Mouse (Mus musculus) MEL (cell line): ENCODE results near the gene AU022751. TPM values are rescaled to one million over a fixed set of nuclear protein-coding genes. Genes with fewer than 3 reads are reported as not detected.

ENCODE experiments used
- DNase-seq: peaks from one replicate; pipeline ENCODE4 v3.0.0; 2011; ENCODE audit warnings: low read depth, low spot score
- H3K27ac ChIP-seq: 2 replicates; pipeline ENCODE4 v1.5.1; 2012; ENCODE audit warnings: low read depth, mild to moderate bottlenecking, control low read depth, low read length, moderate library complexity; ENCODE audit not compliant: control insufficient read depth
- H3K27me3 ChIP-seq, 2 experiments: fragments of 150-350 bp in 1 of 2; sonication (generic) in 1 of 2; 2 replicates each; pipeline ENCODE4 v1.6.1; 2012; ENCODE audit warnings: low read length in 2 of 2, mild to moderate bottlenecking in 2 of 2, improper control_type of control experiment in 1 of 2, moderate library complexity in 1 of 2; ENCODE audit not compliant: insufficient read depth in 2 of 2, control insufficient read depth in 1 of 2
- H3K36me3 ChIP-seq, 2 experiments: 2 replicates each; pipeline ENCODE4 v1.6.1; 2012 to 2014; ENCODE audit warnings: low read length in 2 of 2, improper control_type of control experiment in 1 of 2, inconsistent platforms in 1 of 2, mild to moderate bottlenecking in 1 of 2; ENCODE audit not compliant: insufficient read depth in 2 of 2, control insufficient read depth in 1 of 2
- H3K4me1 ChIP-seq, 2 experiments: fragments of 150-350 bp in 1 of 2; sonication (generic) in 1 of 2; 2 replicates each; pipeline ENCODE4 v1.6.1; 2012; ENCODE audit warnings: low read length in 2 of 2, improper control_type of control experiment in 1 of 2, mild to moderate bottlenecking in 1 of 2; ENCODE audit not compliant: insufficient read depth in 2 of 2, control insufficient read depth in 1 of 2
- H3K4me3 ChIP-seq, 2 experiments: fragments of 150-350 bp in 1 of 2; sonication (generic) in 1 of 2; 2 replicates each; pipeline ENCODE4 v1.5.1; 2012; ENCODE audit warnings: low read depth in 2 of 2, low read length in 2 of 2, mild to moderate bottlenecking in 2 of 2, moderate library complexity in 2 of 2, control low read depth in 1 of 2, improper control_type of control experiment in 1 of 2; ENCODE audit not compliant: control insufficient read depth in 1 of 2, insufficient read depth in 1 of 2
- H3K79me2 ChIP-seq: 2 replicates; pipeline ENCODE4 v1.6.1; 2012; ENCODE audit warnings: mild to moderate bottlenecking, low read length, moderate library complexity; ENCODE audit not compliant: control insufficient read depth, poor library complexity, insufficient read depth
- H3K9ac ChIP-seq: 2 replicates; pipeline ENCODE4 v1.6.1; 2012; ENCODE audit warnings: low read depth, mild to moderate bottlenecking, control low read depth, low read length, moderate library complexity; ENCODE audit not compliant: control insufficient read depth, poor library complexity, severe bottlenecking
- H3K9me3 ChIP-seq: fragments of 150-350 bp; sonication (generic); replicated peaks from 2 replicates; pipeline ENCODE4 v1.6.1; 2012; ENCODE audit warnings: mild to moderate bottlenecking, low read length, improper control_type of control experiment, moderate library complexity; ENCODE audit not compliant: insufficient read depth
- CHD2 ChIP-seq: IDR thresholded peaks from 2 replicates; pipeline ENCODE4 v1.6.1; 2011; ENCODE audit warnings: low read length, improper control_type of control experiment
- CTCF ChIP-seq, 3 experiments: IDR thresholded peaks in 2 of 3; conservative IDR thresholded peaks in 1 of 3; 2 replicates each; pipeline ENCODE4 v1.5.1; 2011 to 2012; ENCODE audit warnings: low read length in 3 of 3, low read depth in 2 of 3, mild to moderate bottlenecking in 2 of 3, improper control_type of control experiment in 1 of 3, inconsistent platforms in 1 of 3, mixed read lengths in 1 of 3, moderate library complexity in 1 of 3; ENCODE audit not compliant: control insufficient read depth in 1 of 3, insufficient read depth in 1 of 3, poor library complexity in 1 of 3, severe bottlenecking in 1 of 3
- E2F4 ChIP-seq: IDR thresholded peaks from 2 replicates; pipeline ENCODE4 v1.6.1; 2011; ENCODE audit warnings: low read depth, low read length, improper control_type of control experiment, borderline replicate concordance
- ELF1 ChIP-seq: IDR thresholded peaks from 2 replicates; pipeline ENCODE4 v1.6.1; 2014; ENCODE audit warnings: low read depth, mild to moderate bottlenecking, inconsistent platforms, low read length, improper control_type of control experiment, moderate library complexity
- GATA1 ChIP-seq: IDR thresholded peaks from 2 replicates; pipeline ENCODE4 v1.6.1; 2011; ENCODE audit warnings: low read depth, low read length, improper control_type of control experiment
- HCFC1 ChIP-seq: IDR thresholded peaks from 2 replicates; pipeline ENCODE4 v1.6.1; 2012; ENCODE audit warnings: low read depth, mild to moderate bottlenecking, inconsistent platforms, low read length, improper control_type of control experiment, moderate library complexity
- JUND ChIP-seq: IDR thresholded peaks from 2 replicates; pipeline ENCODE4 v1.6.1; 2011; ENCODE audit warnings: low read depth, mild to moderate bottlenecking, improper control_type of control experiment, low read length
- MAFK ChIP-seq: IDR thresholded peaks from 2 replicates; pipeline ENCODE4 v1.6.1; 2011; ENCODE audit warnings: low read depth, mild to moderate bottlenecking, low read length, improper control_type of control experiment, borderline replicate concordance
- MAX ChIP-seq: IDR thresholded peaks from 2 replicates; pipeline ENCODE4 v1.6.1; 2011; ENCODE audit warnings: low read length, improper control_type of control experiment
- MAZ ChIP-seq: IDR thresholded peaks from 2 replicates; pipeline ENCODE4 v1.6.1; 2012; ENCODE audit warnings: low read depth, mild to moderate bottlenecking, inconsistent platforms, low read length, improper control_type of control experiment
- MEF2A ChIP-seq: IDR thresholded peaks from 2 replicates; pipeline ENCODE4 v1.6.1; 2014; ENCODE audit warnings: low read depth, mild to moderate bottlenecking, inconsistent platforms, low read length, improper control_type of control experiment; ENCODE audit not compliant: poor library complexity, insufficient replicate concordance, severe bottlenecking; ENCODE audit errors: extremely low read depth
- MXI1 ChIP-seq: IDR thresholded peaks from 2 replicates; pipeline ENCODE4 v1.6.1; 2011; ENCODE audit warnings: mild to moderate bottlenecking, low read depth, low read length, improper control_type of control experiment
- MYB ChIP-seq: IDR thresholded peaks from 2 replicates; pipeline ENCODE4 v1.6.1; 2011; ENCODE audit warnings: mild to moderate bottlenecking, low read depth, low read length, improper control_type of control experiment
- NRF1 ChIP-seq: IDR thresholded peaks from 2 replicates; pipeline ENCODE4 v1.6.1; 2014; ENCODE audit warnings: low read depth, mild to moderate bottlenecking, inconsistent platforms, low read length, improper control_type of control experiment, moderate library complexity; ENCODE audit not compliant: poor library complexity, insufficient read depth, severe bottlenecking
- POLR2A ChIP-seq, 2 experiments: IDR thresholded peaks; 2 replicates each; pipeline ENCODE4 v1.6.1; 2011 to 2012; ENCODE audit warnings: low read length in 2 of 2, mild to moderate bottlenecking in 2 of 2, control low read depth in 1 of 2, improper control_type of control experiment in 1 of 2, low read depth in 1 of 2, moderate library complexity in 1 of 2; ENCODE audit not compliant: control insufficient read depth in 1 of 2, insufficient read depth in 1 of 2, poor library complexity in 1 of 2
- POLR2AphosphoS5 ChIP-seq: IDR thresholded peaks from 2 replicates; pipeline ENCODE4 v1.6.1; 2012; ENCODE audit warnings: low read depth, borderline replicate concordance, mild to moderate bottlenecking, inconsistent platforms, low read length, moderate library complexity, mixed read lengths
- SIN3A ChIP-seq: IDR thresholded peaks from 2 replicates; pipeline ENCODE4 v1.6.1; 2012; ENCODE audit warnings: low read length, improper control_type of control experiment, inconsistent platforms
- SMC3 ChIP-seq: IDR thresholded peaks from 2 replicates; pipeline ENCODE4 v1.6.1; 2011; ENCODE audit warnings: low read depth, low read length, improper control_type of control experiment
- TBP ChIP-seq: IDR thresholded peaks from 2 replicates; pipeline ENCODE4 v1.8.0; 2011; ENCODE audit warnings: low read depth, low read length, improper control_type of control experiment
- TCF12 ChIP-seq: IDR thresholded peaks from 2 replicates; pipeline ENCODE4 v1.6.1; 2014; ENCODE audit warnings: low read depth, mild to moderate bottlenecking, inconsistent platforms, low read length, improper control_type of control experiment, moderate library complexity
- UBTF ChIP-seq: IDR thresholded peaks from 2 replicates; pipeline ENCODE4 v1.6.1; 2012; ENCODE audit warnings: low read depth, mild to moderate bottlenecking, inconsistent platforms, low read length, improper control_type of control experiment, moderate library complexity, borderline replicate concordance; ENCODE audit not compliant: insufficient read depth
- ZMIZ1 ChIP-seq: IDR thresholded peaks from 2 replicates; pipeline ENCODE4 v1.6.1; 2012; ENCODE audit warnings: low read depth, mild to moderate bottlenecking, inconsistent platforms, low read length, improper control_type of control experiment, moderate library complexity
- polyA plus RNA-seq, 2 experiments: library from polyadenylated mRNA; stranded (reverse) in 1 of 2; unstranded in 1 of 2; fragments of >175 nt in 1 of 2; fragments of >200 nt in 1 of 2; gene quantifications; 2 replicates each; pipeline versions ENCODE4 v1.2.1 to v1.2.4; 2012; ENCODE audit warnings: low replicate concordance in 2 of 2, low read depth in 1 of 2; ENCODE audit not compliant: insufficient read length in 2 of 2, insufficient read depth in 1 of 2, missing spikeins in 1 of 2
- total RNA-seq: library from RNA; depleted of rRNA; stranded (reverse); fragments of 300-350 nt; gene quantifications from 2 replicates; pipeline ENCODE4 v1.2.3, GENCODE M21; 2012; rRNA removed

Gene AU022751
- total RNA-seq: not detected in 2 replicates
- not detected for polyA plus RNA-seq

- TF ChIP-seq MAX (no peak), MAFK (no peak), SIN3A (no peak), UBTF (no peak), TBP (no peak), HCFC1 (no peak), POLR2AphosphoS5 (no peak), MXI1 (no peak), CTCF (IDR thresholded peaks at IDR 0.05 in 2 of 3, conservative IDR thresholded peaks at IDR 0.05 in 1 of 3; ENCODE audit: control insufficient read depth in 1 of 3, insufficient read depth in 1 of 3, low read depth in 2 of 3, low read length in 3 of 3, poor library complexity in 1 of 3, severe bottlenecking in 1 of 3) (no peak)
- Histone ChIP-seq H3K27ac (no peak within 1 kb of the TSS), H3K4me1 (no peaks in the 10 kb centered on the region), H3K9ac (no peak within 1 kb of the TSS), H3K79me2 (no peaks in the 10 kb centered on the region), H3K4me3 (no peak within 1 kb of the TSS), H3K9me3 (no peaks in the 10 kb centered on the region), H3K36me3 (no peaks in the 10 kb centered on the region), H3K27me3 (no peaks in the 10 kb centered on the region)
- DNase-seq: no peak
These were observed at the start of gene AU022751 for GRCm38 (mm10) chrX:6082954-6083680. AU022751 (minus strand) TSS chrX:6083419.

GRCm38 (mm10) chrX:6091996-6092757 is 9.0 kb upstream of the AU022751 start:
- DNase-seq: no peak
- Histone ChIP-seq H3K9me3 (no peaks in the 10 kb centered on the region), H3K27ac (no peak overlapping the region), H3K27me3 (no peaks in the 10 kb centered on the region), H3K36me3 (no peaks in the 10 kb centered on the region), H3K4me1 (no peaks in the 10 kb centered on the region), H3K4me3 (no peak overlapping the region), H3K9ac (no peak overlapping the region), H3K79me2 (no peaks in the 10 kb centered on the region)
- TF ChIP-seq CHD2 (no peak), HCFC1 (no peak), TCF12 (no peak), SMC3 (no peak), MAFK (no peak), MAZ (no peak), MEF2A (no peak), ELF1 (no peak), POLR2A (IDR thresholded peaks at IDR 0.05; ENCODE audit: control insufficient read depth in 1 of 2, insufficient read depth in 1 of 2, low read depth in 1 of 2, low read length in 2 of 2, poor library complexity in 1 of 2) (no peak), GATA1 (no peak), MAX (no peak), MYB (no peak), SIN3A (no peak), NRF1 (no peak), E2F4 (no peak), JUND (no peak), ZMIZ1 (no peak), MXI1 (no peak), POLR2AphosphoS5 (no peak)
